23 mouse cellular contexts compared by ENCODE assay signal in genomic region chr1:152033731-152034130, GRCm38 (mm10).
"Had no signal": no experiment of that assay in that cellular context is flagged by ENCODE, and none has a peak within 500 bp of the region (broad histone marks: within the 10 kb centered on the region; RNA-seq: fewer than 3 reads in every experiment).

No protein-coding gene starts in this region.

- H3K4me3 ChIP-seq: heart, embryonic 10.5 days; heart, embryonic 12.5 days; hindbrain, embryonic 13.5 days; hindbrain, embryonic 15.5 days; left cerebral cortex, adult 2 months; limb, embryonic 10.5 days; limb, embryonic 12.5 days had no signal

- H3K9me3 ChIP-seq: heart, embryonic 10.5 days; hindbrain, embryonic 13.5 days; hindbrain, embryonic 15.5 days; limb, embryonic 10.5 days had no signal

- H3K9ac ChIP-seq: heart, embryonic 12.5 days; hindbrain, embryonic 13.5 days; hindbrain, embryonic 15.5 days; limb, embryonic 12.5 days had no signal

- DNase-seq: gastrocnemius, postnatal 14 days; gastrocnemius, postnatal 36 days; heart, adult 18-20 months; heart, postnatal 10 days; kidney, adult 11 months; kidney, adult 2 months; kidney, adult 9 months; kidney, postnatal 14 days; kidney, postnatal 36 days; layer of hippocampus, adult 9-11 months; liver had no signal

- H3K36me3 ChIP-seq: heart, embryonic 10.5 days; heart, embryonic 12.5 days; hindbrain, embryonic 13.5 days; hindbrain, embryonic 15.5 days; limb, embryonic 10.5 days; limb, embryonic 12.5 days had no signal

- ATAC-seq: forebrain, embryonic 16.5 days; hindbrain, postnatal 0 days; intestine, embryonic 16.5 days had no signal

- H3K27me3 ChIP-seq: heart, embryonic 12.5 days; hindbrain, embryonic 13.5 days; hindbrain, embryonic 15.5 days; limb, embryonic 12.5 days had no signal

- H3K27ac ChIP-seq: heart, embryonic 10.5 days; hindbrain, embryonic 13.5 days; hindbrain, embryonic 15.5 days; hindbrain, postnatal 0 days; kidney, postnatal 0 days; left cerebral cortex, adult 2 months; limb, embryonic 10.5 days; limb, embryonic 12.5 days had no signal

- H3K4me2 ChIP-seq: heart, embryonic 12.5 days; hindbrain, embryonic 13.5 days; hindbrain, embryonic 15.5 days; limb, embryonic 12.5 days; liver, embryonic 11.5 days had no signal
